Mouse (Mus musculus) thymus, postnatal 14 days (tissue): Measurements from ENCODE around the gene Cdcp1.

Experiments
- DNase-seq: peaks from one replicate; pipeline ENCODE4 v3.0.0; 2021

Gene Cdcp1

DNA sequence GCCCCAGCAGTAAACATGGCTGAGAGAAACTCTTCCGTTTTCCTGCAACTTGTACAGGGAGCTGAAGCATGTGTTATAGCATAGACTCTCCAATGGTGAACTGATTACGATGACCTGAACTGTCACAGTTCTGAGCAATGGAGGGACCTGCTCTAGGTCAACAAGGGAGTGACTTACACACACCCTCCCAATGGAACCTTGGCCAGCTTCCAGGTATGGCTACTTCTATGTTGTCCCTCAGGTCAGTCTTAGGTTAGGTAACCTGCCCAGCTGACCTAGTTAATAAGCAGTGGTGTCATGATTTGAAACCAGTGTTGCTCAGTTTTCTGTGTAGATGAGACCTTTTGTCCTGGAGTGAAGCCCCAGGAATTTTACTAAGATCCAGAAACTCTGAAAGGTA, 8.9 kb downstream of the Cdcp1 start:
- no peak for DNase-seq

DNA sequence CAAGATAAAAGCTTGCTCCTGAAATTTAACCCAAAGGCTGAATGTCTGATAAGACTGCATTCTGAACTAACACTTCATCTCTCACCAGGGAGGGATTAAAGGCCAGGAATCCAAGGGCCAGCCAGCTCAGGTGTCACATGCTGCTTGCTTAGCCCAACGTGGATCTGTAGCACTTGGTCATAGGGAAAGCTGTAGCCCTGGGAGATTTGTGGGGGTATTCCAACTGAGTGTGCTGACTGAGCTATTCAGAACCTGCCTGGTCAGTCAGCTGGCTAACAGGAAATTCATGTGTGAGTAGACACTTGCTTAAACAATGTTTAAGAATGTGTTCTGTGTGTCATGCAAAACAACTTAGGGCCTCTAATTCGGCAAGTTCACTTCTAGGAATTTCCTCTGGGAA, 9.3 kb downstream of the Cdcp1 start:
- DNase-seq, result no peak

- no peak for DNase-seq
Observed at GRCm38 (mm10) chr9:123200116-123200515, 15.7 kb downstream of the Cdcp1 start.

DNA sequence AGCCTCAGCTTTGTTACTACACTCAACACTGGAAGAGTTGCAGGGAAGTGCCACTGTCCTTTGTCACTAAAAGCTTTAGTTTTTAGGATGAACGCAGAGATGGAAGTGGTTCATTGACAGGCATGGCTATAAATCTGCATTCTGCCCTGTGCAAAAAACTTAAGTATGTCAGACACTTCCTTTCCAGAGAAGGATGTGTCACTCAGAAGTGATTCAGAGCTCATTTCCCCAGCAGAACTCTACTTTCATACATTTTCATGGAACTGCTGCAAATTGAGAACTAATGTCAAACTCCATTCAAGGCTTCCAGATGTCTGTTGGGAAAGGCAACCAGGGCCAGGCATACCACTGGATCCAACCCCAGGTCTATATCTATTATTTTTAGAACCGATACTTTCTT, 27.6 kb downstream of the Cdcp1 start:
- no peak for DNase-seq

GRCm38 (mm10) chr9:123187589-123187988, 28.2 kb downstream of the Cdcp1 start:
- DNase-seq, result no peak

GRCm38 (mm10) chr9:123186151-123186550, 29.7 kb downstream of the Cdcp1 start:
- no peak for DNase-seq

DNA sequence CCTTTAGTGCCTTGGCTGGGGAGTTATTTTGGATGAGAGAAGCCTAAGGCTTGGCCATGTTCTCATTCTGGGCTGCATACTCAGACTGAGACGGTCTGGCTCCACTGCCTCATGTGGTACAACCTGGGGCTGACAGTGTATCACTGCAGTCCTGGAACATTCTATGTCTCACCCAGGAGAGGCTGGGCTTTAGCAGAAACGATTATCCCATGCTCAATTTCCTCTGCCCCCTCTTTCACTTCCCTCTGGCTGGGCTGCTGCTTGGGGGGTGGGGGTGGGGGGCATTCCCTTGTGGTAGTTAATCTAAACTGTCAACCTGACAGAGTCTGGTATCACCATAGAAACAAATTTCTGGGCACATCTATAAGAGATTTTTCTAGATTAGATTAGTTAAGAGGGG, 30.3 kb downstream of the Cdcp1 start:
- DNase-seq, result no peak

DNA sequence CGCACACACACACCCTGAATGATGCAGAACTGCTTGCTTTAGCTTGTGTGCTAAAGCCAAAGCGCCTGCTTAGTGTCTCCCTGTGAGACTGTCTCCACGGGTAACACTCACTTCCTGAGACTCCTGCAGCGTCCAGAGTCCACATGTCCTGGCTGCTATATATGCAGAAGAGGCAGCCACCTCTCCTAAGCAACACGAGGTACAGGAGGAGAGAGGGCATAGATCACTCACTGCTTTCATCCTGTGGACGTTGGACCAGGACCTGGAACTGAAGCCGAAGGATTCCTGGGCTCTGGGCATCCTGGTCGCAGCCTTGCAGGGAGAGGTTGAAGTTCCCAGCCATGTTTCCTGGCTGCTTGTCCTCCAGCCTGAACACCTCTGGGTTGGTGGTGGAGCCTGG, 32.6 kb downstream of the Cdcp1 start:
- no peak for DNase-seq

GRCm38 (mm10) chr9:123180003-123180402, 35.8 kb downstream of the Cdcp1 start:
- DNase-seq, result no peak

DNA sequence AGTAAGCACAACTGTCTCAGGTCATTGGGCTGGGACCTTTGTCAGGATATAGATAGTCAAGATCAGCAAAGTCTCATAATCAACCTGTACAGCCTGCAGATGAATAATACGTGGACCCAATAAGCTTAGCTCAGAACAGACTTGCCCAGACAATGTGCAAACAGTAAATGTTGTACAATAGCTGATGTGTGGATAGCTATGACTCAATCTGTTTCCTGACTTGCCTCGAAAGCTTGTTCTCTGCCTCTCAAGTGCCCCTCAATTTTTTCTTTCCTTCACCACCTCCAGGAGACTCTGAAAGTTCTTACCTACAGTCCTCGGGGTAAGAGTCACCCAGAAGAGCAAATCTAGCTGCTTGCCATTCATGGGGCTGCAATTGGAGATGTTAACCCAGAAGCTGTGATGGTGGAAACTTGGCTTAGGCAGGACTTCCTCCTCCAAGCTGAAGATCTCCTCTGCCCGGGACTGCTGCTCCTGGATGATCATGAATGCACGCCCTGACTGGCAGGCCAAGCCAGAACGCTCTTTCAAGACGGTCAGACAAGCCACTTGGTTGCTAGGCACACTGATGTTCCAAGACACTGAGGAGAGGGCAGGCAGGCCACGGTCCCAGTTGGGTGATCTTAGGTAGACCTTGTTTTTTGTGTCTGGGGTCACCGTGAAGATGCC, 38.3 kb downstream of the Cdcp1 start:
- DNase-seq, result no peak

DNA sequence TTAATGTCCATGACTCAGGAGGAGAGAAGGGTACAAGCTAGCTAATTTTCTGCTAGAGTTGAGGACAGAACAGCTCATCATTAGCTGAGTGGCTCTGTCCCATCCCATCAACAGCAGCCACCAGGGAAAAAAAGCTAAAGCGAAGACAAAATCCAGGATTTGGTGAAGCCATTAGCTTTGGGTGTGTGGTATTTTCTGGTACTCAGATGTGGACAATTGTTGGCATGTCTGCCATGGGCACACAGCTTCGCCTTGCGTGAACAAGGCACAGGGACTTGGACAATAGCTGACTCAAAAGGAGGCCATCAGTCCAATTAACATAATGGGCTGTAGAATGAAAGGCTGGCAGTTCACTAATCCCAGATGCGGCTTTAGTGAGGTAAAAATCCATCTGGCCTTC, 41.5 kb downstream of the Cdcp1 start:
- no peak for DNase-seq

DNA sequence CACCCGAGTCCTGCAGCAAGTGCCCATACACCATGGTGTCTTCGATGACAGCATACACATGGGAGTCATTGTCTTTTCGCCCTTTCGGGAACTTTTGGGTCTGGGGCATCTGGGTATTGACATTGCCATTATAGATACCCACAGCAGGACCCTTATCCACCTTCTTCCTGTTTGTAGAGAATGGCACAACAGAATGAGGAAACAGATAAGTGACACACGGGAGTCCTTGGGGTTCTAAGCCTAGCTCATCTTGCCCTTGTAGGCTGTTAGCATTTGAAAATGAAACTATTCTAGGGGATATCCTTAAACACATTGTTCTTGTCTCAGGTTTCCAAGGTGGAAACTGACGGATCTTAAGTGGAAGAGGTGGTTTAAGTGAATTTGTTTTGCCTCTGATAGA, 42.1 kb downstream of the Cdcp1 start:
- no peak for DNase-seq

- DNase-seq, result no peak
Observed at GRCm38 (mm10) chr9:123165781-123166443, 49.9 kb downstream of the Cdcp1 start.

DNA sequence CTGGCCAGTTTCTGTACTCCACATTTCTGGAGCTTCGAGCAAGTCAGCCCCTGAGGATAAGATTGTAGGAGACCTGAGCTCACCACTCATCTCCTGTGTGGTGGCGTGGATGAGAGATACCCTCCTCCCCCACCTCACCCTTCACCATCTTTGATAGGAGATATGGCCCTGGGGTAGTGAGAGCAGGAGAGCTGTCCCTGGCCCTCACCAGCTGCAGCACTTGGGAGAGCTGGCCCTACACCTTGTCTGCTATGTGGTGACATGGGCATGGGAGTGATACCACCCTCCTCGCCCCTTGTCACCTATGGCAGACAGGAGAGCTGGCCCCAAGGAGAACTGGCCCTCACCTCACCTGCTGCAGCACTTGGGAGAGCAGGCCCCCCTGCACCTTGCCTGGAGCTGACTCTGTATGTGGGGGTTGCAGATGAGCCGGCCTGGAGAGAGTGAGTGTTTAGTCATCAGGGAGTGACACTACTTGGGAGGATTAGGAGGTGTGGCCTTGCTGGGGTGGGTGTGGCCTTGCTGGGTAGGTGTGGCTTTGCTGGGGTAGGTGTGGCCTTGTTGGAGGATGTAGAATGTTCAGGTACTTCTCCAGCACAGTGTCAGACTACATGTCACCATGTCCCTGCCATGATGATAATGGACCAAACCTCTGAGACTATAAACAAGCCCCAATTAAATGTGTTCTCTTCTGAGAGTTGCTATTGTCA, 52.7 kb downstream of the Cdcp1 start:
- DNase-seq, result no peak

DNA sequence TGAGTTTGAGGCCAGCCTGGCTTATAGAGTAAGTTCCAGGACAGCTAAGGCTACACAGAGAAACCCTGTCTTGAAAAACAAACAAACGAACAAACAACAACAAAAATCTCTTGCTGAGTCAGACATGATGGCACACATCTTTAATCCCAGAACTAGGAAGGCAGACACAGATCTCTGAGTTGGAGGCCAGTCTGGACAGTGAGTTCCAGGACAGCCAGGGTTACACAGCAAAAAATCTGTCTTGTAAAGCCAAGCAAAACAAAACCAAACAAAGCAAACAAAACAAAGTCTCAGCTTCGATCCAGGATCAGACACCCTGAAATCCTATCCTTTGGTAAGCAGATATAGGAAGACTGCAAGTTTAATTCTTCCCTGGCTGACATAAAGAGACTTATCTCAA, 54.0 kb downstream of the Cdcp1 start:
- DNase-seq, result no peak

DNA sequence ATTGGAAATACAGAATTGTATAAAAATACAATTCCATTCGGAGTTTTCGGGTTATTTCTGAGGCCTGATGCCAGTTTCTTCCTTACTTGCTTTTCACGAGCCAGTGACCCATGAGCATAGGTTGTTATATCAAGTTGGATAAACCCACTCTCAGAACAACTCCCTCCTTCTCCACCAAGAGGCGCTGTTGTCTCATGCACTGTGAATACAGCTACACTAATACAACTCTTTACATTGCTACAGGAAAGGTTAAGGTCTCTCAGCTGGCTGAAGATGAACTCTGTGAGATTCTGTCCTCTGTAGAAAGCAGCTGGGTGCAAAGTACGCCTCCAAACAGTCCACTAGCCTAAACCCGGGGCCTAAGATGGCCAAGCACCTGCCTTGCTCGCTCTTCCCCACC, 56.5 kb downstream of the Cdcp1 start:
- peak; percentile 61 for DNase-seq

GRCm38 (mm10) chr9:123158125-123158836, 57.6 kb downstream of the Cdcp1 start:
- DNase-seq, result peak; percentile 63

DNA sequence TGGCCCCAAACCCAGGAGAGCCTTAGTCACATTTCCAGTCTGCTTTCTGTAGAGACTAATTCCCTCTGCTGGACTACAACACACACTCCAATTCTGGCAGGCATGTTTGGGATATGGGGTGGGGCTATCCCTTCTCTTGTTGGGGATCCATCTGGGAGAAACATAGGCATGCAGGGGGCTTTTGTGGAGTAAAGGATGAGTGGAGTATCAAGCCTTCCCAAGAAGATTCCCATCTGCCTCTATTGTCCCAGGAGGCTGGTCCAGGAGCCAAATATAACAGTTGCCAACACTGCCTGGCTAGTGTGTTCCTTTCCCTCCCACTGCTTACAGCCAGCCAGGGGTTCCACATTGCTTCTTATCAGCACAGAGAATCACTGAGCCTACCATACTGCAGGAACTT, 58.1 kb downstream of the Cdcp1 start:
- no peak for DNase-seq

DNA sequence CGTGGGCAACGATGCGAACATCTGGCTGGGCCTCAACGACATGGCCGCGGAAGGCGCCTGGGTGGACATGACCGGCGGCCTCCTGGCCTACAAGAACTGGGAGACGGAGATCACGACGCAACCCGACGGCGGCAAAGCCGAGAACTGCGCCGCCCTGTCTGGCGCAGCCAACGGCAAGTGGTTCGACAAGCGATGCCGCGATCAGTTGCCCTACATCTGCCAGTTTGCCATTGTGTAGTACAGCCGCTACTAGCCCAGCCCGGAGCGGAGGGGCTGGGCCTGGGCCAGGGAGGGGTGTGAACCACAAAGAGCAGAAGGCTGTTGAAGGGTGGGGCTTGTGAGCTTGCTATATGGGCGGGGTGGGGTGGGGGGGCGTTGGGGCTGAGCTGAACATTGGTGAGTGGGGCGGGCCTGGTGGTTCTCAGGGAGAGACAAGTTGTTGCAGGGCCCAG, 58.9 kb downstream of the Cdcp1 start:
- peak; percentile 78 for DNase-seq

DNA sequence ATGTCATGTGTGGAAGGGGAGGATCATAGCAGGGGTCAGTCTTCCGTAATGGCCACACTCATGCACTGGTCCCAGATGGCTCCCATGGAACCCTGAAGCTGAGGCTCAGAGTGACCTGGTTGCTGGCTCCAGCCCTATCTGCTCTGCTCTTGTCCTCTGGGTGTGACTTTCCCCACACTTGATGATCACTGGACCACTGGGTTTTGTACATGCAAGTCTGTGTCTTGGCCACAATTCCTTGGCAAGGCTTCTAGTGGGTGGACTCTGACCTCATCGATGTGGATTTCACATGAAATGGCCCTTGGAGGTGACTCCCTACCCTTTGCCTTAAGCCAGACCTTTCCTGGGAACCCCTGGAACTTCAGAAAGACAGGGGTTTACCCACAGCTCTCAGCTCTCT, 62.7 kb downstream of the Cdcp1 start:
- no peak for DNase-seq

DNA sequence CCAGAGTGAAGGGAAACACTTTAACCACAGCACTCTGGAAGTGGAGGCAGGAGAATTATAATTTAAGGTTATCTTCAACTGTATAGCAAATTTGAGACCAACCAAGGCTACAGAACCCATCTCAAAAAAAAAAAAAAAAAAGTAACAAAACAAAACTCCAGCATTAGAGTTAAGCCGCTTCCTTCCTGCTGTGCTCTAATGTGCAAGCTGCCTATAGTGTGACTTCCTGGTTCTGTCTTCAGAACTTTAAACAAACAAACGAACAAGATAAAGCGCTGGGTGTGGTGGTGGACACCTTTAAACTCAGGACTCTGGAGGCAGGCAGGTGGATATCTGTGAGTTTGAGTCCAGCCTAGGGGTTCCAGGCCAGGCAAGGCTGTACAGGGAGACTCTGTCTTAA, 63.8 kb downstream of the Cdcp1 start:
- peak; percentile 24 for DNase-seq

GRCm38 (mm10) chr9:123151561-123151960, 64.3 kb downstream of the Cdcp1 start:
- DNase-seq, result peak; percentile 10

DNA sequence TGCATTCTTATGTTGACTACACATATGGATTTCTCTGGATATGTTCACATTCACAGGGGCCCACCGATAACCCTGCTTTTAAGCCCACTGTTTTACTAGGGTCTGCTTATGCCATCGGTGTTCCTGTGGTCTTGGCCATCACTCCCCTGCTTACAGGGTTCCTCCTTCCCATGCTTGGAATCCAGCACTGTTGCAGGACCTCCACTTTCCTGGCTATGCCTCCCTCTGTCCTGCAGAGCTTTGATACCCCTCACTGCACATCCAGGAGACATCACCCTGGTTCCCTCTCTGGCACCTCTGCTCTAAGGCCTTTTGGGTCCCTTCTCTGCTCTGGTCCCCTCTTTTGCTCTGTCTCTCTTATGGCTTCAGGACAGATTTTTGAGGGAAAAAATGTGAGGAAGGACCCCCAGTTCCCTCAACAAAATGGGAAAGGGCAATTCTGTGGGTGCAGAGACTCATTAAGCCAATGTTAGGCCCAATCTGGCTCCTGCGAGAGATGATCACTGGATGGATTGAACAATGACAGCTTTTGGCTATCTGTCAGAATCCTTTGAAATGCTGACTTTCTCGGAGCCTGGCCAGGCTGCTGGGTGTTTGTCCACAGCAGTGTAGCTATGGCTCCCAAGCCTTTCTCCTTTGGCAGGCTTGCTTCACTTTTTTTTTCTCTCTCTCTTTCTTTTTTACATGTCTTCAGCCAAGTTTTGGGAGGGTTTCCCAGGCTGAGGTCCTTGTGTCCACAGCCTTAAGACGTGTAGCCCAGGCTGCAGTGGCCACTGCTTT, 65.4 kb downstream of the Cdcp1 start, which contains the start of gene Clec3b:
Gene Clec3b, plus strand, starts transcription at position 706 of the 780 bp plus-strand sequence.
- DNase-seq, result no peak
